Mouse (Mus musculus): ENCODE data around the gene Foxa3.

The Foxa3 gene

DNA sequence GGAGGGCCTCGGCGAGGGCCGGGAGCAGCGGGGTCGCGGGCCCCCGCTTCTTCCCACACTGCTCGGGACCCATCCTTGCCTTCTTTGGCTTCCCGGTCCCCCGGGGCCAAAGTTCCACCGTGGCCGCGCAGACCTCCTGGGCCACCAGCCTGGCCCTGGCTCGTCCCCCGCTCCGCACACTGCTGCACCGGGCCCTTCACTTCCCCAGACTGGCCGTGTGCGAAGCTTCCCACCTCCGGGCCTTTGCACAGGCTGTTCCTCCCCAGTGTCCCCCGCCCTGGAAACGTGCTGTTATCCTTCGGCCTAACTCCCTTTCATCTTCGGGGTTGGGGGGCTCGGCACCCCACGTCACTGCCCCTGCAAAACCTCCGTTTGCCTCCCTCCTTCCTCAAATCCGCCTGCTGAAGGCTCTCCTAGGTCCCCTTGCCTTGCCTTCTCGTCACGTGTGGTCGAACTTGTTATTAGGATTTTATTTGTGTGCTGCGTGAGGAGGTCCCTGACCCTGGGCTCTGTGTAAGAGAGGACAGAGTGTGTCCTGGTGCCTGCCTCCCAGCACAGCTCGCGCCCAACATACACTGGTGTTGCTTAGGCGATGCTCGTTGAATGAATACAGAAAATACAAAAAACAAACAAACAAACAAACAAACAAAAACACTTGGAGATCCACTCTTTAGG lies 1.4 kb upstream of the Foxa3 start:
- no peak for DNase-seq (ENCODE audit: low read depth, low spot score)

DNA sequence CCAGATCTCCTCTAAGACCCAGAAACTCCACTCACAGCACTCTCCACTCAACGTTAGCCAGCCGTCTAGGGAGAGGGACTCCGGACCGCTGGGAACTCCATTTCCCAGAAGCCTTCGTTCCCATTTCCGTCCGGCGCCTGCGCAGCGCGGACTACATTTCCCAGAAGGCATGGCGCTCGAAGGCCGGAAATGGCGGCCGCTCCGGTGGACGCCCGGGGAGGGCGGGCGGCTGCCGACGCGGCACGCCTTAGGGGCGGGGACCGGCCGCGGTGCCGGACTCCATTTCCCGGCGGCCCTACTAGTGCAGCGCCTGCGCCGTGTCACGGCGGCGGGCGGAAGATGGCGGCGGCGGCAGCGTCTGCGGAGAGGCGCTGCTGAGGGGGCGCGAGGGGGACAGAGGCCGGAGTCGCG lies 763 bp upstream of the Foxa3 start, which contains the start of gene Sympk:
Gene Sympk (plus strand): TSS at position 282 of the 411 bp plus-strand sequence.
- peak; percentile 91 for DNase-seq (ENCODE audit: low read depth, low spot score)

DNA sequence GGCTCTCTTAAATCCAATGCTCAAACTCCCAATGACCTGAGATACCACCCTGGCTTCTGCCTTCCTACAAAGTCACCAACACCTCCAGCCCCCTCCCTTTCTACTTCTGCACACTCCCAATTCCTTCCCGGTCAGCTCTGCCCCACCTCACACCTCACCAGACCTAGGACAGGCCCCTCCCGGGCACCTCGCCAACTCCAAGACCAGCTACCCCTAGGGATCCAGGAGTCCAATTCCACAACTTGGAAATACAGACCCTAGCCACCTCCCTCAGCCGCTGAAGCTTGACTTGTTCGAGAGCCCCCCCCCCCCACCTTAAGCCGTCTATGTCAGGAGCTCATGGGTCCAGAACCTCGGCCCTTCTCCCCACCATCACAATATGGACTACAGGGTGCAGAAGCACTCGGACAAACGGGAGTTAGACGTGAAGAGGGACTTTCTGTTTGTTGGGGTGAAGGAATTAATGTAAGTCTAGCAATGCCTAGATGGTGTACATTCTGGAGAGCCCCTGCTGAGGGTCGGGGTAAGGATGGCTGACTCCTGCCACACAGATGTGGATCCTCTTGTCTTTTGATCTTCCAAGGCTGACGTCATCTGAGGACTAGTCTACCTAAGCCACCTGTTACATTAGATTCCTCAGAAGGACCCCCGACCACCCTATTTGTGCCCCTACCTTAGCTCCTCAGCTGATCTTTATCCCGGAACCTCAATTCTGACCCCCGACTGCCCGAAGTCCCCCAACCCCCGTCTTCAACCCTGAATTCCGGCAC lies 964 bp downstream of the Foxa3 start:
- no peak for DNase-seq (ENCODE audit: low read depth, low spot score)

DNA sequence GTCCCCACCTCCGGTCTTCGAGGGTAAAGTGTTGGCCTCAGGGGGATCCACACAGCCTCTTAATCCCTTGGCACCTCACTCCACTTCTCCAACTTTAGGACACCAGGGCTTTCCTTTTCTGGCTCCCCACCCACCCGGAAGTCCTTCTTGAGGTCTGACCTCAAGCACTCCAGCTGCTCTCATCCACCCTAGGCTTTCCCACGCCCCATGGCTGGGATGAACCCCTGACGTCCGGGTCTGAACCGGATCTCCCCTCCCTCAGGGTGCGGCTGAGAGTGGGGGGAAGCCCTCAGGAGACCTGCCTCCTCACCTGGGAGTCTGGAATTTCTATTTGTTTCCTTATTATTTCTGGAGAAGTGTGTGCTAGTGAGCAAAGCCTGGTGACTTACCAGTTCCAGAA lies 2.3 kb downstream of the Foxa3 start:
- no peak for DNase-seq (ENCODE audit: low read depth, low spot score)

DNA sequence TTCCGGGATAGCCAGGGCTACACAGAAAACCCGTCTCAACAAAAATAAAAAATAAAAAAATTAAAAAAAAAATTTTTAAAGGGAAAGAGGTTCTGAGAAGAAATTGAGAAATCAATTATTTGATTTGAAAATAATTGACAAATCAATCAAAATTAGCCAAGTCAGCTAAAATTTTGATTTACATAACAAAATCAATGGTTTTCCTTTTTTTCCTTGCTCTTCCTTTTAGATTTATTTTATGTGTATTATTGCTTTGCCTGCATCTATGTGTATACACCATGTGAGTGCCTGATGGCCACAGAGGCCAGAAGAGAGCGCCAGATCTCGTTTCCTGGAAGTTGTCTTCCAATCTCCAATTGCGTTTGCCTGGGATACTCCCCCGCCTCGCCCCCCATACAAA lies 5.4 kb downstream of the Foxa3 start:
- no peak for DNase-seq (ENCODE audit: low read depth, low spot score)

DNA sequence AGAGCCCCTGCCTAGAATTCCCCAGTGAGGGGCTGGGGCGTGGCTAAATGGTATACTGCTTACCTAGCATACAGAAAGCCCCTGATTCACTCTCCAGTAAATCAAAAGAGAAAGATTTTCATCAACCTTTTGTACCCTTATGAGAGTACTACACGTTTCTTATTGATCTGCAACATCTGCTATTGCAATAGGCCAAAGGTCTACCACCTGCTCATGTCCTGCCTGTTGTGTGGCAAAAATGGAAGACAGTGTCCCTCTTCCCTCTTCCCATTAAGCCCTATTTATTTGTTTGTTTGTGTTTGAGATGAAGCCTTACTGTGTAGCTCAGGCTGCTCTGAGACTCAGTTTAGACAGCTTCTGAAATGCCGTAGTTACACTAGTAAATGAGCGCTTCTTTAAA lies 7.3 kb downstream of the Foxa3 start:
- DNase-seq (ENCODE audit: low read depth, low spot score), result no peak

DNA sequence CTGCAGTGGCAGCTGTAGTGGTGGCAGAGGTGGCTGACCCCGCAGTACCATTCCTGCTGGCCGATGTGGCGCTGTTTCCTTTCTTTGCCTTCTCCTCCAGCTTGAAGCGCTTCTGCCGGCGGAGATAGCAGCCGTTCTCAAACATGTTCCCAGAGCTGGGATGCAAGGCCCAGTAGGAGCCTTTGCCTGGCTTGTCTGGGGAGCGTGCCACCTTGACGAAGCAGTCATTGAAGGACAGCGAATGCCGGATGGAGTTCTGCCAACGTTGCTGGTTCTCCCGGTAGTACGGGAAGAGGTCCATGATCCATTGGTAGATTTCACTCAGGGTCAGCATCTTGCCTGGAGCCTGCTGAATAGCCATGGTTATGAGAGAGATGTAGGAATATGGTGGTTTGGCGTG lies 8.9 kb downstream of the Foxa3 start:
- no peak for DNase-seq (ENCODE audit: low read depth, low spot score)

DNA sequence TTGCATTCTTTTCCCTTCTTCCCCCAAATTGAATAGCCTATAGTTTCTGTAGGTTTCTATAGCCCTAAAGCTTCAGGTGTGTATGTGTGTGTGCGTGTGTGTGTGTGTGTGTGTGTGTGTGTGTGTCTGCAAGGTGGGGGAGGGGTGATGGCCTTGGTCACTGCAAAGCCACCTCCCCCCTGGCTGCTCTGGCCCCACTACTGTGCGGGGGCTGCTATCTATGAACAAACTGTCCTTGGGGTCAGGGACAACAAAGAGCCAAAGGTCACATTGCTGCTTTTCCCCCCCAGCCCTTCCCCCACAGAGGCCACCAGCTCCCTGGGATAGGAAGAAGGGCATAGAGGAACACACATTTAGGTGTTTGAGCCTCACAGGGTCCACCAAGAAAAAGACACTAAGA lies 10.5 kb downstream of the Foxa3 start:
- no peak for DNase-seq (ENCODE audit: low read depth, low spot score)

DNA sequence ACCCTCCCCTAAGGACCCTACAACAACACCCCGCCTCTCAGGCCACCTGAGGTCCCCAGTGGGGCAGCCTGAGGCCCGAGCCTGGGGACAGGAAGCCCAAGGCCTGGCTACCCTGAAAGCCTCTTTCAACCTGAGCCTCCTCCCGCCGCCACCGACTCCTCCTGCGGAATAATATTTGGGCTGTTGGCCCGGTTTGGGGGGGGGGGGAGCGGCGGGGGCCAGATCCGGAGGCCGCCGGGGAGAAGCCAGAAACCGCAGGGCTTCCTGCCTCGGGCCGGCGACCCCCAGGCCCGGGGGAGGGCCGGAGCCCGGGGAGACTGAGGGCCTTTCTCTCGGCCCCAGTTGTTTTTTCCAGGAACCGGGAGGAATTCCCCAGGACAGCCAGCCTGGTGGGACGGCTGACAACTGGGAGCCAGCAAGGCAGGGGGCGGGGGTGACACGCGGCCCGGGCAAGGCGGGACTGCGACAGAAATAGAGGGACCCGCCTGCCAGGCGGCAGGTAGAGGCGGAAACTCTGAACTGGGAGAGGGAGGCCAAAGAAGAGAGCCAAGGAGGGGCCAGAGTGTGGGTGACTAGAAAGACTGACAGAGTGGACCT lies 11.2 kb downstream of the Foxa3 start:
- DNase-seq (ENCODE audit: low read depth, low spot score), result no peak

DNA sequence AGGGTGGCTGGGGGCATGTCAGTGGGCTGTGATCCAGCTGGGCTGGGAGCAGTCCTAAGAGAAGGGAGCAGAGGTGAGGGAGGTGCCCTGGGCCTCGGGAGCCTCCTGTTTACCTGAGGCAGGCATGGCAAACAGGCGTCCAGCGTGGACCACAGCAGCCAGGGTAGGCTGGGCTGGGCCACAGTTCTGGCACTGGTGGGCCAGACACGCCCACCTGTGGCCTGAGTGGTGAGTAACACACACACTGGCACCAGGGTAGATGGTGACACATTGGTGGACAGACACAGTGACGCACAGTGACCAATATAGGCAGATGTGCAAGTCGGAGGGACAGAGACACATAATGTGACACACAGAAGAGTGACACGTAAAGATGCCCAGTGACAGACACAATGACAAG lies 12.8 kb downstream of the Foxa3 start:
- DNase-seq (ENCODE audit: low read depth, low spot score), result no peak

DNA sequence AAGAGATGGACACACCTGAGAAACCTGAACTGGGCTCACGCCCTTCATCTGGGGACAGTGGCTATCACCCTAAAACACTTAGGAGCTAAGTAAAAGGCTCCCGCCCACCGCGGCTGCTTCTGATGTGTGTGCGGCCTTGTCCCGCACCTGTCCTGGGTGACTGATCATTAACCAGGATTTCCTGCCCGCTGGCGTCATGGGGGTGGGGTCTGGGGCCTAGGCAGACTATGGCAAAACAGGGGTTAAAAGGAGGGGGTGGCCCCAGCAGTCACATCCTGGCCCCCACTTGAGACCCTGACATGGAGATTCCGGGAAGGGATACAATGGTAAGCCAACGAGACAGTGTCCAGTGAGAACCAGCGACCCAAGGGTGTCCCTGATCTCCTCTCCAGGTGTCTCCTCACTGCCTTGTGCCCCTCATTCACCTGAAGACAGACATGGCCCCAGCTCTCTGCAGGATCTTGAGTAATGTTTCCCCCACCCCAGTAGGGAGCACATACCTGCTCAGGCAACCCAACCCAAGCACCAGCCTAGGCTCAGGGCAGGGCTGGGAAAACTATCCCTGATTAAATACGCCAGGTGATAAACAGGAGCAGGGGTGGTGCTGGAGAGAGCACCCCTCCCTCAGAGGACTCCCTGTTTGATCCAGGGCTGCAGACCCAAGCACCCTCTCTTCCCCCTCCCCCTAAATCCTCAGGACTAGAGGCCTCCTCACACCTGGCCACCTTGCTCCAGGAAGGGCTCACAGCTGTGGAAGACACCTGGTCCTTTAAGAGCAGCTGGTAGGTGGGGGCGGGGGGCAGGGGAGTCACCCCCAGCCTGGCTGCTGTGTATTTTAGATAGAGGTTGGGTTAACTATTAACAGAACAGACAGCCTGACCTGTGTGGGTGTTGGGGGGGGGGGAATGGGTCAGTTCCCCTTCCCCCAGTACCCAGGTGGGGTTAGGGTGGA lies 16.0 kb downstream of the Foxa3 start:
- no peak for DNase-seq (ENCODE audit: low read depth, low spot score)

DNA sequence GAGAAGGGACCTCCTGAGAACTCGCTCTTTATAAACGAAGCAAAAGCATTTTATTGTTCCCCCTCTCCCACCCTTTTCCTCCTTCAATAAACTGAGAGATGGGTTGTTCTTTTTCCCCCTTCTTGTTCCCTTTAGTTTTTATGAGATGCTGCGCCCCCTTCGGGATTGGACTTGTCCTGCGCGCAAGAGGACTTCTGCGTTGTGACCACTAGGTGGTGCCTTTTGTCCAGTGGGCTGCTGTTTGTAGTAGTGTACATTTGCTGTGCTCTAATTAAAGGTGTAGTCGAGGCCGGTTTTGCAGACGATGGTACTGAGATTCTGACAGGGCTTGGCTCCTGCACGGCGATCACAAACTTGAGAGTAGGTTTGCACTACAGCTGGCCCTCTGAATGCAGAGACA lies 16.9 kb downstream of the Foxa3 start:
- DNase-seq (ENCODE audit: low read depth, low spot score), result no peak

DNA sequence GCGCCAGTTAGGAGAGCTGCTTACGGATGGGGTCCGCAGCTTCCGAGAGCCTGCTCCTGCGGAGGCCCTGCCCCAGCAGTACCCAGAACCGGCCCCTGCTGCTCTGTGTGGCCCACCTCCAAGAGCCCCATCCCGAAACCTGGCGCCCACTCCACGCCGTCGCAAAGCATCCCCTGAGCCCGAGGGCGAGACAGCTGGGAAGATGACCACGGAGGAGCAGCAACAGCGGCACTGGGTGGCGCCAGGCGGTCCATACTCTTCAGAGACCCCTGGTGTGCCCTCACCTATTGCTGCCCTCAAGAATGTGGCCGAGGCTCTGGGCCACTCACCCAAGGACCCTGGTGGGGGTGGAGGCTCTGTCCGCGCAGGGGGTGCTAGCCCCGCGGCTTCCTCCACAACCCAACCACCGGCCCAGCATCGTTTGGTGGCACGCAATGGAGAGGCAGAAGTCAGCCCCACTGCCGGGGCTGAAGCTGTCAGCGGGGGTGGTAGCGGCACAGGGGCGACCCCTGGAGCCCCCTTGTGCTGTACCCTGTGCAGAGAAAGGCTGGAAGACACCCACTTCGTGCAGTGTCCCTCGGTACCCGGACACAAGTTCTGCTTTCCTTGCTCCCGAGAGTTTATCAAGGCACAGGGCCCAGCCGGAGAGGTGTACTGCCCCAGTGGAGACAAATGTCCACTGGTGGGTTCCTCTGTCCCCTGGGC lies 17.8 kb downstream of the Foxa3 start:
- DNase-seq (ENCODE audit: low read depth, low spot score), result no peak

DNA sequence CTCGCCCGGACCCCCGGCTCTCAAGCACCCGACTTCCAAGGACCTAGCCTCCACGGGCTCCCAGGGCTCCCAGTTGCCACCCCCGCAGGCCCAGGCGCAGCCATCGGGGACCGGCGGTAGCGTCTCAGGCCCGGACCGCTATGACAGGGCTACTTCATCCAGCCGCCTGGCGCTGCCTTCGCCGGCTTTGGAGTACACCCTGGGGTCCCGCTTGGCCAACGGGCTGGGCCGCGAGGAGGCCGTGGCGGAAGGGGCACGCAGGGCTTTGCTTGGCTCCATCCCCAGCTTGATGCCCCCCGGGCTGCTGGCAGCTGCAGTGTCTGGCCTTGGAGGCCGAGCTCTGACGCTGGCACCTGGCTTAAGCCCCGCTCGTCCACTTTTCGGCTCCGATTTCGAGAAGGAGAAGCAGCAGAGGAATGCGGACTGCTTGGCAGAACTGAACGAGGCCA lies 18.7 kb downstream of the Foxa3 start:
- no peak for DNase-seq (ENCODE audit: low read depth, low spot score)

DNA sequence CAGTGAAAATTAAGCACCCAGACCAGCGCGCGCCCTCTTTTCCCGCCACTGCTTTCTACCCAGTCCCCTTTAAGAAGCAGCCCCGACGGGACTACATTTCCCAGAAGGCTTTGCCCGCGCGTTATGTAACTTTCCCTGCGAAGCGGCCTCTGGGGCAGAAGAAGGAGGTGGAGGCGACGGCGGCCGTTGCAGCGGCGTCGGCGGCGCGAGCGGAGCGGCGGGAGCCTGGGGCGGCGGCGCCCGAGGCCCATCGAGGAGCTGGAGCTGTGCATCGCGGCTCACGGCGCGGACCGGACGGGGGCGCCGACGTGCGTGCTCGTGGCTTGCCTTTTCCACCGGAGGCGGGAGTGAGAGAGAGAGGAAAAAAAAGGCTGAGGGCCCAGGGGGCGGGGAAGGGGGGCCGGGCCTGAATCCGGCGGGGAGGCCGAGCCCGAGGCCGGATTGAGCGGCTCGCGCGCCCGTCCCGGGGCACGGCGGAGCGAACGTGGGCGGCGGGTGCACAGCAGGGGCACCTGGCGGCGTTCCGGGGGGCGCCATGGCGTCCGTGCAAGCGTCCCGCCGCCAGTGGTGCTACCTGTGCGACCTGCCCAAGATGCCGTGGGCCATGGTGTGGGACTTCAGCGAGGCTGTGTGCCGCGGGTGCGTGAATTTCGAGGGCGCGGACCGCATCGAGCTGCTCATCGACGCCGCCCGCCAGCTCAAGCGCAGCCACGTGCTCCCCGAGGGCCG lies 19.3 kb downstream of the Foxa3 start, which contains the start of gene Irf2bp1:
Gene Irf2bp1 (plus strand): TSS at position 143 of the 729 bp plus-strand sequence.
- DNase-seq (ENCODE audit: low read depth, low spot score), result peak; percentile 90

DNA sequence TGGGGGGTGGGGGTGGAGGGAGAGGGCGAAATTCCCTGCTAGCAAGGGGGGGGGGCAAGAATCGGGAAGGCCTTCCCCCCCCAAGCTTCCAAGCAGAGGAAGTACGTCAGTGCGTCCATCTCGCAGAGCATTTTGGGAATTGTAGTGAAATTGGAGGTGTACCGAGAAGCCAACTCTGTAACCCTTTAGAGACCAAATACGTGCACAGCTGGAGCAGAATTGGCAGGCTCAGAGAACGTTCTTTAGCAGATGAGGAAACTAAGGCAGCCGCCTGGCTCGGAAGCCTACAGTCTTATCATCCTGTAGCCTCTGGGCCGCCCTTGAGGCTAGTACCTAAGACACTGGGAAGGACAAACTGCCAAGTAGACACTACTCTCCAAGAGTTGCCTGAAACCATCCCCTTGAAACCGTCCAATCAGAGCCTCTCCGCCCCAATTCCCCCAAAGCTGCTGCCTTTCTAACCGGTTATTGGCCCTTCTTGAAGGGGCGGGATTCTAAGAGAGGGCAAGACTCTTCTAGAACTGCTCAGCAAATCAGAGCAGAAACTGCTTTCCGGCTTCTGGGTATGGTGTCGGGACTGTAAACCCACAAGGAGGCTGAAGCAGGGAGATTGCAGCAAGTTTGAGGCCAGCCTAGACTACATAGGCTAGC lies 20.4 kb downstream of the Foxa3 start:
- peak; percentile 87 for DNase-seq (ENCODE audit: low read depth, low spot score)

DNA sequence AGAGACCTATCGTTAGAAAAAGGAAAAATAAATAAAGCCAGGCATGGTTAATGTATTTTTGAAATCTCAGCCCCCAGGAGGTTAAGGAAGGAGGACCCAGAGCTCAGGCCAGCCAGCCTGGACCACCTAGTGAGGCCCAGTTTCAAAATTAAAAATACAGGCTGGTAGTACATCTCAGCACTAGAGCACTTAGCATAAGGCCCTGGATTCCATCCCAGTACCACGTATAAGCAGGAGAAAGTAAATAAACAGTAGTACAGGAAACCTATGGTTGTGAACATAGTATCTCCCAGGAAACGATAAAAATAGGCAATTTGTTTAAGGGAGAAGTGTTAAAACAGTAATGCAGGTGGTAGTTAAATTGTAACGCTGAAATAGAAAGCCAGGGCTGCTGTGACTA lies 21.2 kb downstream of the Foxa3 start:
- DNase-seq (ENCODE audit: low read depth, low spot score), result no peak

DNA sequence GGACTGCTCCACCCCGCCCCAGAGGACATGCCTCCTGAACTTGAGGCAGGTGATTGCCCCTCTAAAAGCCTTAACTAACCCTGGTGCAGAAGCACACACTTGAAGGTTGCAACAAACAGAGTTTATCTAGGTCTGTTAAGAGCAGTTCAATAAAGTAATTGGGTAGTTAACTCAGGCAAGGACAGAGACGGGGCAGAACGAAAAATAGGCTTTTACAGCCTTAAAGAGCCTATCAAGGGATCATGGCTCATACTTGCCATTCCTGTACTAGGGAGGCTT lies 21.6 kb downstream of the Foxa3 start:
- DNase-seq (ENCODE audit: low read depth, low spot score), result no peak

DNA sequence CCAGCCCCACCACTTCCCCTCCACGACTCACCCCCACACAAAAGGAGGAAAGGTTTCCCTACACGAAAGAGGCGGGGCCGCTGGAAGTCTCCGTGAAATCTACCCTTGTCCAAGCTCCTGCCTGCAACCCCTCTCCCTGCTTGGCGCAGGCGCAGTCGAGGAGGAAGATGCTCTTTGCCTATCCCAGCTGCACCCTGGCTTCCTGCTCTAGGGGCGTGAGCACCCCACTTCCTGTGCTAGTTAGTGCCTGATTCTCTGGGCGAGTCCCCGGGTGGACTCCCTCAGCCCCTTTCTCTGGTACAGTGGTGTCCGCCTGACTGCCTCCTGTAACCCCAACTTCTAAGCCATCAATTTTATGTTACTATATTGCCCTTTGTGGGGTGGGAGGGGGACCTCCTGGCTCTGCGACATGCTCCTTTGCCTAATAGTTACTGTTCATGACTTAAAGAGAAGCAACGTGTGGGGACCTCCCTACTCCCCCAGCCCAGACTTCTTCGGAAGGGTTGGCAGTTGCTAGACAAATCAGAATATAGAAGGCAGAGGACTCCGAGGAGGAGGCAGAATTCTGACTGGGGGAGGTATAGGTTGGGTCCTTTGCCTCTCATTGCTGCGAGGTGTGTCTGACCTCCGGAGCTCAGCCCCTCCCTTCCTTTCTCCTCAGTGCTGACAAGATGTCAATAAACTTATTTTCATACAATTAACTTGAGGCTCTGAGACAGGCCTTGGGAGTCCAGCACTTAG lies 22.1 kb downstream of the Foxa3 start:
- DNase-seq (ENCODE audit: low read depth, low spot score), result no peak

Data from brain, embryonic 18.5 days (tissue).